Mouse (Mus musculus) megakaryocyte progenitor cell, adult 5-6 weeks (primary cell): ENCODE results near the gene Baiap2. TPM values are rescaled to one million over a fixed set of nuclear protein-coding genes. Genes with fewer than 3 reads are reported as not detected.
A peak's percentile ranks its signal among the peaks of the same experiment; 100 is the strongest.

Source experiments
- ATAC-seq: replicated peaks from 2 replicates; pipeline ENCODE4 v1.8.0; 2016; ENCODE audit warnings: mild to moderate bottlenecking, moderate TSS enrichment, inconsistent platforms; ENCODE audit not compliant: poor library complexity
- total RNA-seq, 2 experiments: library from RNA; stranded (forward) in 1 of 2; stranded (reverse) in 1 of 2; fragments of 157-497, 149-512 nt in 1 of 2; fragments of 200-1000 nt in 1 of 2; gene quantifications; 2 replicates each; pipeline versions ENCODE4 v1.2.3 to v1.2.4; 2015 to 2017

Baiap2 gene
- total RNA-seq, 2 experiments from 2014 or later, result 4.4 to 5.5 TPM

- ATAC-seq, result no peak
Observed at GRCm38 (mm10) chr11:120033473-120033872, 90.9 kb downstream of the Baiap2 start.

GRCm38 (mm10) chr11:120034306-120034705 is 91.7 kb downstream of the Baiap2 start:
- ATAC-seq, result peak; percentile 25; the same call in 1 of the 2 replicates

GRCm38 (mm10) chr11:120034762-120035161 is 92.2 kb downstream of the Baiap2 start:
- ATAC-seq, result peak; percentile 83

GRCm38 (mm10) chr11:120039581-120039980 is 97.0 kb downstream of the Baiap2 start:
- no peak for ATAC-seq

GRCm38 (mm10) chr11:120040440-120040839 is 97.9 kb downstream of the Baiap2 start:
- peak; percentile 56 for ATAC-seq

GRCm38 (mm10) chr11:120041191-120042123 is 98.9 kb downstream of the Baiap2 start:
- ATAC-seq, result peak; percentile 72

- ATAC-seq, result peak; percentile 17; the same call in 1 of the 2 replicates
Observed at GRCm38 (mm10) chr11:120042141-120042838, 99.7 kb downstream of the Baiap2 start.

GRCm38 (mm10) chr11:120045341-120045740 is 102.8 kb downstream of the Baiap2 start:
- ATAC-seq, result no peak

GRCm38 (mm10) chr11:120045839-120046552 is 103.4 kb downstream of the Baiap2 start:
- no peak for ATAC-seq

- no peak for ATAC-seq
Observed at GRCm38 (mm10) chr11:120046553-120047191, 104.1 kb downstream of the Baiap2 start, which contains the start of gene Aatk. Aatk (minus strand) TSS chr11:120047167.

- ATAC-seq, result no peak
Observed at GRCm38 (mm10) chr11:120047531-120048251, 105.1 kb downstream of the Baiap2 start.

- ATAC-seq, result peak; percentile 47
Observed at GRCm38 (mm10) chr11:120048252-120048556, 105.6 kb downstream of the Baiap2 start.

- no peak for ATAC-seq
Observed at GRCm38 (mm10) chr11:120049067-120049466, 106.5 kb downstream of the Baiap2 start.

GRCm38 (mm10) chr11:120051124-120051811 is 108.7 kb downstream of the Baiap2 start:
- ATAC-seq, result peak; percentile 45

- ATAC-seq, result no peak
Observed at GRCm38 (mm10) chr11:120052274-120052673, 109.7 kb downstream of the Baiap2 start.

GRCm38 (mm10) chr11:120053846-120054245 is 111.3 kb downstream of the Baiap2 start:
- ATAC-seq, result no peak

- ATAC-seq, result no peak
Observed at GRCm38 (mm10) chr11:120055953-120056732, 113.6 kb downstream of the Baiap2 start.
